Mouse (Mus musculus) megakaryocyte-erythroid progenitor cell, adult 5-6 weeks (primary cell): ENCODE results near the gene Ddrgk1. TPM values are rescaled to one million over a fixed set of nuclear protein-coding genes. Genes with fewer than 3 reads are reported as not detected.

ENCODE experiments used
- ATAC-seq: replicated peaks from 2 replicates; pipeline ENCODE4 v1.8.0; 2016; ENCODE audit warnings: mild to moderate bottlenecking, inconsistent platforms; ENCODE audit not compliant: severe bottlenecking, poor library complexity, low FRiP score, low TSS enrichment
- total RNA-seq, 2 experiments: library from RNA; stranded (forward) in 1 of 2; stranded (reverse) in 1 of 2; fragments of 200-1000, 215-1000 nt in 1 of 2; fragments of >200 nt in 1 of 2; fragmentation: Nextera tagmentation in 1 of 2; gene quantifications; 2 replicates each; pipeline ENCODE4 v1.2.3; 2014 to 2017

The Ddrgk1 gene
- total RNA-seq (2014; fragmentation: Nextera tagmentation), result 103 and 130 TPM in 2 replicates
- 63.3 and 66.2 TPM in 2 replicates for total RNA-seq (2017)

- peak; percentile 81 for ATAC-seq
Measured at GRCm38 (mm10) chr2:130664102-130664701, at the start of gene Ddrgk1. Gene Ddrgk1 (minus strand): TSS chr2:130664659.

- ATAC-seq, result no peak
Measured at GRCm38 (mm10) chr2:130707057-130707456, 42.6 kb upstream of the Ddrgk1 start.

GRCm38 (mm10) chr2:130706602-130707001 is 42.1 kb upstream of the Ddrgk1 start:
- ATAC-seq, result no peak

GRCm38 (mm10) chr2:130705178-130705577 is 40.7 kb upstream of the Ddrgk1 start:
- ATAC-seq, result no peak

- ATAC-seq, result no peak
Measured at GRCm38 (mm10) chr2:130704040-130705001, 39.9 kb upstream of the Ddrgk1 start.

DNA sequence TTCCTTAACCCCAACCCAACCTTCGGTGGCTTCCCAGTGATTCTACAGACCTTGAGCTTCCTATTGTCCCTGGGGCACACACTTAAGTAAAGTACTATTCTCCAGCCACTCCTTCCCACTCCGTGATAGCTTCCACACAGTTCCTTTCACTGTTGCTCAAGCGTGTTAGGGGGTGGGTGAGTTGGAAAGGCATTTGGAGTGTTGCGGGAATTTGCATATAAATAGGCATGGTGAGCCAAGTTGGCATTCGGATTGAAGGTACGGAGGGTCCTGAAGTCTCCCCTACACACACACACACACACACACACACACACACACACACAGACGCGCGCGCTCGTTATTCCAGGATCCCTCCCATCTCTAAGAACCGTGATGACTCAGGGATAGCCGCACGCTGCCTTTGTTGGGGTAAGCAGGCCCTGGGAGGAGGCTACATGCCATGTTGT is 33.4 kb upstream of the Ddrgk1 start:
- no peak for ATAC-seq

- peak; percentile 73 for ATAC-seq
Measured at GRCm38 (mm10) chr2:130697153-130697810, 32.8 kb upstream of the Ddrgk1 start, which contains the start of gene Slc4a11. Gene Slc4a11 (minus strand): TSS chr2:130697519.

DNA sequence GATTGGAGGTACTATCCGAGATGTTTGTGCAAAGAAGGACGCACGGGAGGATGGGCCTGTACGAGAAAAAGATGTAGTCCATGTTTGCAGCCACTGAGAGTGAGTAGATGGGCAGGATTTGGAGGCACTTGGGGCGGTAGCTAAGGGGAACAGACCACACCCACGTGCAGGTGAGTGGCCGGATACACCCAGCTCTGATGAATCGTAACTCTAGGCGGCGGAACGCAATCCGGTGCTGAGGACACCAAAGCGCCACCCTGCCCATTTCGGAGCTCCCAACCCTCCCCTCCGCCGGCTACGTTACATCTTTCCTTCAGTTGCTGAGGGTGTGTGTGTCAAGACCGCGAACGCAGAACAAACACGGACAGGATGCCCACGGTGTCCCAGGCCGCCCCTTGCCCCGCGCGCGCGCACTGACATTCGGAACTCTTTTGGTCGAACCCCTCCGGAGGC is 32.3 kb upstream of the Ddrgk1 start:
- ATAC-seq, result peak; percentile 23; the same call in 1 of the 2 replicates

- ATAC-seq, result no peak
Measured at GRCm38 (mm10) chr2:130693563-130693962, 29.1 kb upstream of the Ddrgk1 start.

- no peak for ATAC-seq
Measured at GRCm38 (mm10) chr2:130689011-130689410, 24.6 kb upstream of the Ddrgk1 start.

DNA sequence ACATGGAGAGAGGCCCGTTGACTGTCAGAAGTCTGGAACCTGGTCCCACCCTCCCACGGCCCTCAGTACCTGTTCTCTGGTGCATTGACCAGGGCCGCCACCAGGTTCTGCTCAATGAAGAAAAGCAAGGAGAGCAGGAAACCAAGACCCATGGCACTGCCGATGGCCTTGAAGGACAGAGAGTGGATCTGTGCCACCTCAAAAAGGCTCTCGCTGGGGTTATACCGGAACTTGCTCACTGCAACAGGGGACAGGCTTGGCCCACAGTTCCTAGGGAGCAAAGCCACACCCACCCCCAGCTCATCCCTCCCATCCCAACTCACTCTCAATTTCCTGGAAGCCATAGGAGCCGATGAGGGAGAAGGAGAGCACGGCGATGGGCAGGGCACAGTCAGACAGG is 21.0 kb upstream of the Ddrgk1 start:
- ATAC-seq, result no peak

- ATAC-seq, result no peak
Measured at GRCm38 (mm10) chr2:130681531-130681930, 17.1 kb upstream of the Ddrgk1 start.

- no peak for ATAC-seq
Measured at GRCm38 (mm10) chr2:130679899-130680298, 15.4 kb upstream of the Ddrgk1 start.

DNA sequence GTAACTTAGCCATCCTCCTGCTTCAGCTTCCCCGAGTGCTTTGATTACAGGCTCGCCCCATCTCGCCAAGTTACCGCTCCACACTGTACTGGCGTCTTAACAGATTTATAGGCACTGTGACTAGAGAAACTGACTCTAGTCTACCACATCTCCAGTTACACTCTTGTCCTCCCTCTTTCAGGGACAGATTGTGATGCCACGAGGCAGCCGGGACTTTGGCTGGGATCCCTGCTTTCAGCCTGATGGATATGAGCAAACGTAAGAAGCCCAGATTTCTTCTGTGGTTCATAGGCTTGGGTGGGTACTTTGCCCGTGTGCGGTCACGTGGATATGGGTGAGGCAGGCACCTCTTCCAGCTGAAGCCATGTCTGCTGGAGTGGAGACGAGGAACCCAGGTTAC is 14.7 kb upstream of the Ddrgk1 start:
- ATAC-seq, result no peak

GRCm38 (mm10) chr2:130677211-130677610 is 12.8 kb upstream of the Ddrgk1 start:
- no peak for ATAC-seq

GRCm38 (mm10) chr2:130667559-130667958 is 3.1 kb upstream of the Ddrgk1 start, which contains the start of gene Itpa:
Gene Itpa (plus strand): TSS chr2:130667610.
- peak; percentile 87 for ATAC-seq

GRCm38 (mm10) chr2:130663342-130663741 is 1.1 kb downstream of the Ddrgk1 start:
- ATAC-seq, result no peak

DNA sequence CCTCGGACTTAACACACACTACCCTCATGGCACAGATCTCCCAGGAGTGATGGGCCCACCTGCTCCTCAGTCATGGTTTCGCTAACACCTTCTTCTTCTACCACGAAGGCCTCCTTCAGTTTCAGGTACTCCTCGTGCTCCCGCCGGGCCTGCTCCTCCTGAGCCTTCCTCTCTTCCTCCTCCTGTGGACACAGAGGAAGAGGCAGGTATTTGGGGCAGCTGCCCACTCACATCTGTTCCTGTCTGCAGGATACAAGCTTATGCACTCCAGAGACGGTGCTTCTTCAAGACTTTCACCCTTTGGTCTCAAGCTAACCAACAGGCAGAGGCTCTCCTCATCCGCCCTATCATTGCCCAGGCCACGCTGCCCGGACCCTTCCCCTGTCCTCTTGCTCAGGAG is 5.9 kb downstream of the Ddrgk1 start:
- no peak for ATAC-seq

DNA sequence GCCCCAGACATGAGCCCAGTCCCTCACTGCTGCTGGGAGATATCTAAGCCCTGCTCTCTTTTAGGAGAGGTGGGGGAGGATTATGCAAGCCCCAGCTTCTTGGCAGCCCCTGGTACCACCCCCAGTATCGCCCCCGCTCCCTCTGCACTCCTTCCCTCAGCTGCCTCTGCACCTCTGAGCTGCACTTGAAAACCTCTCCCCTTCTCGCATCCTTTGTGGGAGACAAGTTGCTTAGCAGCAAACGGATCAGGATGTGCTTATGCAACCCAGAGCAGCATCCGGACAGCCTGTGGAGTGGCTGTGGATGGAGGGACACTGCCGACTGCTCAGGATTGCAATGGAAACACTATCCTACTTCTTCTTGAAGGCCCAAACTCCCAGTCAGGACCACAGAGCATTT is 6.9 kb downstream of the Ddrgk1 start:
- ATAC-seq, result no peak

DNA sequence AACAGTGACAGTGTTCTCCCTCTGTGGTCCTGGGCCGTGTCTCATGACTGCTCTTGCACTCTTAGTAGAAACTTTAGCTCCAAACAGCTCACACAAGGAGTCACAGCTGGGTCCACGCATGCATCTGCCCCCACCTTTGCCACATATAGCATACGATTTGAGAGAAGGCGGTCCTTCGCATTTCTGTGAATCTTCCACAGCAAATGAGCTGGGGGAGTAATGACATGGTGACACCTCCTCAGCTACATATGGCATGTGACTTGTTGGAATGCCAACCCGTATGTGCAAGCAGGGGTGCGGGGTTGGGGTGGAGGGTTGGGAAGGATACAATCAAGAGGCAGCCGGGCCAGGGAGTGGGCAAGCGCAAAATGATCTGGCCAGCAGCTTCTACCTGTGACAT is 7.9 kb downstream of the Ddrgk1 start:
- ATAC-seq, result no peak
